Mouse (Mus musculus) heart, postnatal 0 days (tissue): ENCODE measurements around the gene Arl8a.

ENCODE experiments used
- CTCF ChIP-seq: IDR thresholded peaks from 2 replicates; pipeline ENCODE4 v1.5.1; 2016; ENCODE audit warnings: antibody characterized with exemption, control low read depth, low read depth
- EP300 ChIP-seq: IDR thresholded peaks from 2 replicates; pipeline ENCODE4 v1.6.1; 2016; ENCODE audit warnings: antibody characterized with exemption, low read depth

DNA sequence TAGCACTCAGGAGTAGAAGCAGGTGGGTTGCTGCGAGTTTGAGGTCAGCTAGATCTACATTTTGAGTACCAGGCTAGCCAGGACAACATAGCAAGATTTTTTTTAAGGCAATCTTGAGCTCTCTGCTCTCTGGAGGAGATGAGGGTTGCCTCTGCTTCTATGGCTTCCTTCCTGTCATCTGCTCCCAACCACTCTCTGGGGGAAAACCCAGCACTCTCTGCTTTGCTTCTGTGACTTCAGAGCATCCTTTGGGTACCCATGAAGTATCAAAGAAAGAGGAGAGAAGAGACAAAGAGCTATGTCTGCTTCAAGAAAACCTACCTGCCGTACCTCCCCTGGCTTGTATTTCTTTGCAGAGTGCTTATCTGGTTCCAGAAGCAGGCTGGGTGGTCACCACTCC lies 2.7 kb upstream of the Arl8a start:
- TF ChIP-seq CTCF = no peak
- no peak for TF ChIP-seq EP300
